Mouse (Mus musculus) right cerebral cortex, postnatal 14 days (tissue): ENCODE results near the gene Bckdhb.
"Not testable (repeated sequence)": the region's sequence is repeated elsewhere in the genome, so short reads cannot be mapped to it uniquely, and the experiment has no call there.

ENCODE experiments used
- DNase-seq: peaks from one replicate; pipeline ENCODE4 v3.0.0; 2022

Bckdhb gene

GRCm38 (mm10) chr9:84046961-84047360 is 122.0 kb downstream of the Bckdhb start:
- DNase-seq, result no peak

- DNase-seq, result no peak
Measured at GRCm38 (mm10) chr9:84047436-84047835, 122.5 kb downstream of the Bckdhb start.

GRCm38 (mm10) chr9:84049142-84049541 is 124.2 kb downstream of the Bckdhb start:
- no peak for DNase-seq

GRCm38 (mm10) chr9:84050867-84051635 is 126.1 kb downstream of the Bckdhb start:
- DNase-seq, result no peak

- DNase-seq, result no peak
Measured at GRCm38 (mm10) chr9:84055125-84055807, 130.3 kb downstream of the Bckdhb start.

GRCm38 (mm10) chr9:84060781-84061180 is 135.8 kb downstream of the Bckdhb start:
- not testable (repeated sequence) for DNase-seq

- no peak for DNase-seq
Measured at GRCm38 (mm10) chr9:84063617-84064016, 138.7 kb downstream of the Bckdhb start.

GRCm38 (mm10) chr9:84064113-84064512 is 139.2 kb downstream of the Bckdhb start:
- no peak for DNase-seq

GRCm38 (mm10) chr9:84070247-84070646 is 145.3 kb downstream of the Bckdhb start:
- DNase-seq, result no peak

GRCm38 (mm10) chr9:84070740-84071139 is 145.8 kb downstream of the Bckdhb start:
- no peak for DNase-seq

- no peak for DNase-seq
Measured at GRCm38 (mm10) chr9:84072534-84072933, 147.6 kb downstream of the Bckdhb start.

- no peak for DNase-seq
Measured at GRCm38 (mm10) chr9:84073237-84073636, 148.3 kb downstream of the Bckdhb start.

GRCm38 (mm10) chr9:84083551-84083950 is 158.6 kb downstream of the Bckdhb start:
- no peak for DNase-seq

GRCm38 (mm10) chr9:84084686-84085085 is 159.7 kb downstream of the Bckdhb start:
- no peak for DNase-seq

GRCm38 (mm10) chr9:84090316-84091063 is 165.5 kb downstream of the Bckdhb start:
- DNase-seq, result no peak

- no peak for DNase-seq
Measured at GRCm38 (mm10) chr9:84092994-84093393, 168.0 kb downstream of the Bckdhb start.

- no peak for DNase-seq
Measured at GRCm38 (mm10) chr9:84094111-84094510, 169.2 kb downstream of the Bckdhb start.

- no peak for DNase-seq
Measured at GRCm38 (mm10) chr9:84096484-84097015, 171.6 kb downstream of the Bckdhb start.

GRCm38 (mm10) chr9:84103344-84103743 is 178.4 kb downstream of the Bckdhb start:
- no peak for DNase-seq

- DNase-seq, result no peak
Measured at GRCm38 (mm10) chr9:84106438-84106837, 181.5 kb downstream of the Bckdhb start.

- no peak for DNase-seq
Measured at GRCm38 (mm10) chr9:84107045-84107813, 182.3 kb downstream of the Bckdhb start.

GRCm38 (mm10) chr9:84108534-84108933 is 183.6 kb downstream of the Bckdhb start:
- DNase-seq, result no peak
